Mouse (Mus musculus) Patski (cell line): ENCODE results near the gene Mmel1. TPM values are rescaled to one million over a fixed set of nuclear protein-coding genes. Genes with fewer than 3 reads are reported as not detected.

Source experiments
- ATAC-seq: fragments of 100-300 bp; one replicate; pipeline ENCODE4 v1.8.0; 2021
- CTCF ChIA-PET: fragments of 350-600 bp; sonication (Branson Sonifier 250); formaldehyde crosslinking; loops from one replicate; lab custom pipeline; 2022; ENCODE audit warnings: inconsistent platforms; lab: Charles Lee
- POLR2A ChIA-PET: fragments of 350-600 bp; sonication (Branson Sonifier 250); formaldehyde crosslinking; loops from one replicate; lab custom pipeline; 2022; ENCODE audit warnings: antibody characterized with exemption, inconsistent platforms; lab: Charles Lee
- DNase-seq: peaks from one replicate; pipeline ENCODE4 v3.0.0-alpha.2; 2011; ENCODE audit warnings: low read depth, low spot score
- H3K27me3 ChIP-seq: fragments of 371-371 bp; one replicate; pipeline ENCODE4 v1.5.1; 2021
- CTCF ChIP-seq: fragments of 100-300 bp; IDR thresholded peaks from one replicate; pipeline ENCODE4 v1.5.1; 2021
- in situ Hi-C: fragments of 300-500 bp; cut with MboI; formaldehyde crosslinking; loops from 3 replicates; pipeline ENCODE4 v1.11.1; 2018; ENCODE audit warnings: low pct_unique_long_range_greater_than_20kb, mixed read lengths
- polyA plus RNA-seq: library from polyadenylated mRNA; unstranded; gene quantifications from one replicate; pipeline ENCODE4 v1.2.3, GENCODE M21; 2021

The Mmel1 gene
- polyA plus RNA-seq, 1 experiment from 2014 or later: not detected

DNA sequence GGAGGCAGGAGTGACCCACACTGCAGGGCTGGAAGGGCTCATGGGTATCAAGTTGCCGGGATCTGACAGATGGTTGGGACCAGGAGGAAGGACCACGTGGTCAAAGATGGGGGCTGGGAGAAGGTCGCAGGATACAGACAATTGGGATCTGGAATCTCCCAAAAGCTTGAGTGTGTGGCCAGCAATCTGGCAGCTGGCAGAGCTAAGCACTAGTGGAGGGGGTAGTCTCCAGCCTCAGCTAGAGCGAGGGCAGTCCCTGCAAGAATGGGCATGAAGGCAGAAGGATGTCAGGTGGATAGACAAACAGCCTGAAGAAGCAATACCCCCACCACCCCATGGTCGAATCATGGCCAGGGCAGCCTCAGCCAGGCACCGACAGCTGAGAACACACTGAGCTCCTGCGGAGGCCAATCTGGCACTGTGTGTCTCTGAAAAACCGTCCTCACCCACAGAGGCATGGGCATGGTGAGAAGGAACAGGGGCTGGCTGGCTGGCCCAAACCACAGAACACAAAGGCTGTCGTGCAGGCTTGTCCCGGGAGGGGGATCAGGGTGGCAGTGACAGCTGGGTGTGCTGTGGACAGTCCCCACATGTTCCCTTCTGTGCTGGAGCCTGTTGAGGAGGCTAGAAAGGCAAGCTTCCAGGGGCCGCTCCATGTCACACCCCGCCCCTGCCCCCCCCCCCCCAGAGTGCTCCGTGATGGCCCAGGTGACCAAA lies 17.6 kb downstream of the Mmel1 start:
- DNase-seq (no peak), ATAC-seq (no peak)
- POLR2A ChIA-PET: no interaction called here
- in situ Hi-C loops: loop anchor here (25.0 kb wide), 1 partner anchor 350 kb away; the partner anchor contains the start of gene Faap20
- CTCF ChIA-PET: no interaction called here
- TF ChIP-seq CTCF: no peak
- no peaks in the 10 kb centered on the region for H3K27me3 ChIP-seq

DNA sequence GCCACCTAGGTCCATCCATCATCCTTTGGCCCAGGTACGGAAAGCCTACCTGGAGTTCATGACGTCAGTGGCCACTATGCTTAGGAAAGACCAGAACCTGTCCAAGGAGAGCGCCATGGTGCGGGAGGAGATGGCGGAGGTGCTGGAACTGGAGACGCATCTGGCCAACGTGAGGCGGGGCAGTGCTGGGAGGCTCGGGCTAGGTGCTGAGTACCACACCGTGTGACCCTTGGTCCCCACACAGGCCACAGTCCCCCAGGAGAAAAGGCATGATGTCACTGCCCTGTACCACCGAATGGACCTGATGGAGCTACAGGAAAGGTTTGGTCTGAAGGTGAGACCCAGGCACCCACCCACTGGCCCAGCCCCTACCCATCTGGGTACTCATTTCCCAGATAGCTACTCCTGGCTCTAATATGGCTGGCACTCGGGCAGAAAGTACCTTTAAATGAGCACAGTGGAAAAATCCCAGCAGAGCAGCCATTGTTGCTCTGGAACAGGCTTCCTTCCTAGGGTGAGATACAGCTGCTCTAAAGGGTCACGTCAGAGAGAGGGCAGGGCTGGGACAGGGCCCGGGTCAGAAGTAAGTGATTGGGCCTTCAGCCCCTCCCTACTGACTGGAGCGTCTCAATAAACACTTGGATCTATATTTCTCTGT lies 18.3 kb downstream of the Mmel1 start:
- ChIA-PET POLR2A (no interaction called here), CTCF (no interaction called here)
- in situ Hi-C loops: loop anchor here (25.0 kb wide), 1 partner anchor 350 kb away; the partner anchor contains the start of gene Faap20
- ATAC-seq (no peak), DNase-seq (no peak)
- no peak for TF ChIP-seq CTCF
- no peaks in the 10 kb centered on the region for H3K27me3 ChIP-seq

DNA sequence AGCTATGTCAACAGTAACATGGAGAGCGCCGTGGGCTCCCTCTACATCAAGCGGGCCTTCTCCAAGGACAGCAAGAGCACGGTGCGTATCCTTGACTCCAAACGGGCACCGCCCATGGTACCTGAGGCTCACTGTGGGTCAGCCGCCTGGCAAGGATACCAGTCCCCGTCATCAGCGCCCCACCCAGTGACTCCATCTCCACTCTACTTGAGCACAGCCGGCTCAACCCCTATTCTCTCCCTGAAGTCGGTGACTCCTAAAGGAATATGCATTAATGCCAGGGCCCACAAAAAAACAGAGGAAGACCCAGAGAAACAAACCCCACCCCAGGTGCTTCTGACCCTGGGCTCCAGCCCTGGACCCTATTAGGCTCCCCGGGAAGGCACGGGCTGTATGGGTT lies 21.5 kb downstream of the Mmel1 start:
- CTCF ChIA-PET: no interaction called here
- in situ Hi-C loops: loop anchor here (25.0 kb wide), 1 partner anchor 346 kb away; the partner anchor contains the start of gene Faap20
- no peak for ATAC-seq
- POLR2A ChIA-PET: no interaction called here
- no peak for TF ChIP-seq CTCF
- no peaks in the 10 kb centered on the region for H3K27me3 ChIP-seq
- DNase-seq: no peak

DNA sequence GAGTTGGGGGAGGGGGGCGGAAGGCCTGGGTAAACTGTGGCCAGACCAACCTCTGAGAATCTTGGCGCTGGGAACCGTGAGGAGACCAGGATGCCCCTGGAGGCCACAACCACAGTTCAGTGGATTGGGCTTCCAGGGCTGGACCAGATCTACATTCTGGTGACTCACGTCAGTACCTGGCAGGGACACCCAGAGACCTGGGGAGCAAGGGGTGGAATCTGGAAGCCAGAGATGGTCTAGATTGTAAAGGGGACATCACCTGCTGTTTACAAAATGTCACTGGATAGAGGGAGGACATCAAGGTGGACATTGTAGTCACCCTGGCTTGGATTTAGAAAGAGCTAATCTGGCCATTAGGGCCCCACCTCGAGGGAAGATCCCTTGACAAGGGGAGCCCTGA lies 26.2 kb downstream of the Mmel1 start:
- ATAC-seq: no peak
- in situ Hi-C loops: loop anchor here (25.0 kb wide), 1 partner anchor 342 kb away; the partner anchor contains the start of gene Faap20
- peaks cover 7% of the 10 kb centered on the region for H3K27me3 ChIP-seq
- no peak for TF ChIP-seq CTCF
- ChIA-PET POLR2A (no interaction called here), CTCF (interaction anchor here (1.0 to 1.2 kb wide), 2 partner anchors 13 to 15 kb away, joined by 3 to 4 read pairs; no protein-coding TSS in a partner anchor)
- no peak for DNase-seq

DNA sequence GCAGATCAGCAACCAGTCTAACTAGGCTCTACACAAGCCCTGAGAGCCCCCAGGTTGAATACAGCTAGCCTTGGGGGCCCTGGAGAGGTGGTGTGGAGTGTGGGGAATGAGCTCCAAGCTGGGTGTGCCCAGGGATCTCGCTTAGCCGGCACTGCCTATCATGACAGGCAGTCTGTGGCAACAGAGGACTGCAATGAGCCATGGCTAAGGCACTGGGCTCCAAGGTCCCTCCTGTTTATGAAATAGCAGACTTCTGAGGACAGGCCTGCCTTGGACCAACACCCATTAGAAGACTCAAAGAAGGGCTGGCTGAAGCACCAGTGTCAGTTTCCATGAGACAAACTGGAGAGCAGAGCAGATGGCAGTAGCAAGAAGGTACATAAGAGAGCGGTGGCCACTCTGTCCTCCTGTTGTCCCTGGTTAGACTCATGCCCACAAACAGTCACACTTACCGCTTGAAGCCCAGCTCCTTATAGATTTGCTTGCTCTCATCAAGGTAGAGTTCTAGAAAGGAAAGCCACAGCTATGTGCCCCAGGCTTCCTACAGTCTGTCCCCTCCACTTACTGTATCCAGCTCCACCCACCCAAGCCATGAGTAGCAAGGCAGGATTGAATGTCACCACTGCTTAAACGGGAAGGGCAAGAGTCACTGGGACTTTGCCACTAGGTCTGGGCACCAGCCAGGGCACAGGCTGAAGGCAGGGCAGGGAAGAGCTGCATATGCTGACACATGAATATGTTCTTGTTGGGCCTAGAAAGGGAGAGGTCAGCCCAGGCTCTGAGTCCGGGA lies 28.5 kb downstream of the Mmel1 start:
- ATAC-seq (no peak), DNase-seq (no peak)
- H3K27me3 ChIP-seq: peaks cover 7% of the 10 kb centered on the region
- in situ Hi-C loops: loop anchor here (25.0 kb wide), 1 partner anchor 339 kb away; the partner anchor contains the start of gene Faap20
- POLR2A ChIA-PET: interaction anchor here (1.1 kb wide), 1 partner anchor 20 kb away, joined by 3 read pairs; no protein-coding TSS in a partner anchor
- CTCF ChIA-PET: interaction anchor here (1.0 to 2.0 kb wide), 3 partner anchors 10 to 168 kb away, joined by 3 to 8 read pairs (median 4); no protein-coding TSS in a partner anchor
- no peak for TF ChIP-seq CTCF

DNA sequence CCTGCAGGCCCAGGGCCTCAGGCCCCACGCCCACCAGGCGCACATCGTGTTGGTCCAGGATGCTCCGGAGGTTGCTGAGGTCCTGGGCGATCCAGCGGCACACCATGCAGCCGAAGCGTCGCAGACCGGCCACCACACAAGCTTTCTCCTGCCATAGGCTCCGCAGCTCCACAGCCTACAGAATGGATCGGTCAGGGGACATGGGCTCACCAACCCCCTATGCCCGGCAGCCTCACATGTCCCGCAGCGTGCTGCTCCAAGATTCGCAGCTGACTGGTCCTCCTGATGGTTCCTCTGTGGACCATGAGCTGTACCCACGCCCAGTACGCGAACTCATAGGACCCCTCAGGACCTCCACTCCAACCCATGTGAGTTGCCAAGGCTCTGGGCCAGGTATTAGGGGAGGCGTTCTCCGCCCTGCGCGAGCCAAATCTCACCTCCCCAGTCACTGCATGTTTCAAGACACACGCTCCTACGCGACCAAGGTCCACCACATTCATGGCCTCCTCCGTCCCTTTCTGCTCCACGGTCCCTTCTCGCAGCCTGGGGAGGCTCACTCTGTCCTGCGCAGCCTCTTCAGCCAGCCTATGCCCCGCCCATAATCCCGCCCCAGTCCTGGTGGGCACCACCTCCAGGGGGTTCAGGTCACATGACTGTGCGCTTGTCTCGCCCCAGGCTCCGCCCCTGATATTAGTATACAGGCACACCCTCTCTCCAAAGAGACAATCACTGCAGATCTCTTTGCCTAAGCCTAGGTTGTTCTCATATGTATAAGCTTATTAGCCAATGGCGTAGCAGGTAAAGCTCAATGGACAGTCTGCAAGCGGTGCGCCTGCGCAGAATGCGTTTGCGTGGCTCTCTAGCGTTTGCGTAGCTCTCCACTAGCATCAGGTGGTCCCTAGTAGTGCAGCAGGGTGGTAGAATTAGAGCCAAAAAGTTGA lies 29.4 kb downstream of the Mmel1 start, which contains the start of gene Fam213b:
Gene Fam213b, minus strand, starts transcription at position 630 of the 941 bp plus-strand sequence.
- POLR2A ChIA-PET: interaction anchor here (1.1 kb wide), 1 partner anchor 21 kb away, joined by 3 read pairs; no protein-coding TSS in a partner anchor
- TF ChIP-seq CTCF: no peak
- peak; percentile 94 for ATAC-seq
- DNase-seq: peak; percentile 75
- CTCF ChIA-PET: interaction anchor here (1.0 to 2.0 kb wide), 4 partner anchors 9 to 167 kb away, joined by 3 to 8 read pairs (median 4); no protein-coding TSS in a partner anchor
- in situ Hi-C loops: loop anchor here (25.0 kb wide), 1 partner anchor 339 kb away; the partner anchor contains the start of gene Faap20
- H3K27me3 ChIP-seq: peaks cover 7% of the 10 kb centered on the region

DNA sequence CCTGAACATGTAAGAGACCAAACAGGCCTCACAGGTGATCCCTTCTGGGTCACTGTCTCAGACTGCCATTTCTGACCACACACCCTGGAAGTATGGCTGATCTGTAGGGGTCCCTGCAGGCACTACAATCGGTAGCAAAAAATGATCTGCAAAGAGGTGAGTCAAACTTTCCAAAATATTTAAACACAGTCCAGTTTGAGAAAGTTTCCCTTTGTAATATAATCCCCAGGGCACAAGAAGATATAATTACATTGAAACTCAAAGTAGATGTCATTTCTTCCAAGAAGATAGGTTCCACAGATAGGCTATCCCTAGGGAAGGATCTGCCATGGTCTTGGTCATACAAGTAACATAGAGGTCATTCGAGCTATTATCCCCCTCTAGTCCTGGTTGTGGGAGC lies 33.0 kb downstream of the Mmel1 start:
- CTCF ChIA-PET: no interaction called here
- peaks cover 7% of the 10 kb centered on the region for H3K27me3 ChIP-seq
- TF ChIP-seq CTCF: no peak
- POLR2A ChIA-PET: no interaction called here
- DNase-seq: no peak
- in situ Hi-C loops: no loop called here
- no peak for ATAC-seq

DNA sequence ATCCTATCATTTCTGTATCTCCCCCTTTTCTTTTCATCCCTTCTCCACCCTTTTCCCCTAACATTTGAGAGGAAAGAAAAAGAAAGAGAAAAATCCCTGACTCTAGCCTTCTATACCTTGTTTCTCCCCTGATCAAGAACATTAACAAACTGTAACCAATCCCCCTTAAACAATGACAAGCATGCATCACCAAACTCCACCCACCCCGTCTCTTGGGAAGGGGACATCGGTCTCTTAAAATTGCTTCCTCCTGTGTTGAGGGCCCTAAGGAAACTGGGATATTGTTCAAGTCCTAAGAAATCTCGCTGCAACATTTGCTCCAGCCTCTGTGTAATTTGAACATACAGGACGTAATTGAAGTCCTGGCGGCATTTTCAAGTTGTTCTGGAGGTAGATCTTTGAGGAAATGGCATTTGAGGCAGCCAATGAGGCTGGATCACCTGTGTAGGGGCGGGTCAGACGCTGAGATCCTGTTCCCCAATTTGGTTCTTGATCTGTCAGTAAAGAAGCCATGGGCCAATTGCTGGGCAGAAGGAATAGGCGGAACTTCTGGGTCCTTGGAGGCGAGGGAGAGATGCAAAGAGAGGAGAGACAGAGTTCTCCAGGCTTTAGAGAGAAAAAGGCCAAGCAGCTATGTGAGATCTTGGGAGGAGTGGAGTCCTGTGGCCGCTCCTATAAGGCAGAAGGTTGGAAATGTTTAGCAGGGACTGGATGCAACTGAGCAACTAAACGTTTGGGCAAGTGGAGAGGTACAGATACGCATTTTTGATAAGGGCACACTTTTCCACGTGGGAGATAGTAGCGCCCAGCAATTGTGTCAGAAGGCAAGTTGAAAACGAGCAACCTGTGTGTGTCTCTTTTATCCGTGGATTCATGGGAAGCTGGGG lies 35.0 kb downstream of the Mmel1 start:
- DNase-seq (no peak), ATAC-seq (no peak)
- ChIA-PET CTCF (no interaction called here), POLR2A (interaction anchor here (0.6 kb wide), 1 partner anchor 20 kb away, joined by 3 read pairs; no protein-coding TSS in a partner anchor)
- H3K27me3 ChIP-seq: no peaks in the 10 kb centered on the region
- no peak for TF ChIP-seq CTCF
- in situ Hi-C loops: no loop called here
